Mouse (Mus musculus): ENCODE data around the gene Gm595. TPM values are rescaled to one million over a fixed set of nuclear protein-coding genes. Genes with fewer than 3 reads are reported as not detected.

Gm595 gene
- total RNA-seq (2023): not detected in 4 replicates

DNA sequence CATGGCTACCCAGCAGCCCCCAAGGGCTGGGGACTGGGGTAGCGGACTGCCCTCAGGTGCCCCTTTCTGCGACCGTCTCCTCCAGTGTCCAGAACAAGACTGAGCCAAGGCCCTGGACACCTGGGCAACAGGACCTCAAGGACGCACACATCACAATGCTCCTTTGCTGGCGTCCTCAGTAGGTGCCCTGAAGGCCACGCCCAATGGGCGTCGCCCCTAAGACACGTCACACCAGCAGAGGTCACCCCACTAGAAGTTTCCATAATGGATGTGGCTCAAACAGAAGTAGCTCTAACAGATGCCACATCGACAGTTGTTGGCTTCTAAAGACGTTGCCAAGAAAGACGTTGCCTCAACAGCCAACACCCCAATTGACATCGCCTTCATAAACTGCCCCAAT, at the start of gene Gm595:
TSS of gene Gm595 (minus strand) at position 101 of the 400 bp plus-strand sequence.

Other genes starting within 250 kb of the Gm595 start
- gene Gpr119, start 203.2 kb downstream of the Gm595 start, total RNA-seq (2023): not detected in 4 replicates
- 5.2 to 10.1 TPM (median 7.2 TPM) in 4 replicates for gene Rbmx2, start 182.7 kb downstream of the Gm595 start, total RNA-seq (2023)